Mouse (Mus musculus) inflammation-experienced regulatory T-cells, adult 6 months (primary cell): ENCODE results near the gene Rassf5. TPM values are rescaled to one million over a fixed set of nuclear protein-coding genes. Genes with fewer than 3 reads are reported as not detected.

Experiments
- ATAC-seq: one replicate; pipeline ENCODE4 v1.8.0; 2017
- polyA plus RNA-seq, 3 experiments: library from polyadenylated mRNA; unstranded; fragments of 100-300 nt; shearing (Covaris generic); gene quantifications; one replicate each; pipeline ENCODE4 v1.2.1; 2017

The Rassf5 gene
- polyA plus RNA-seq, 3 experiments from 2014 or later, result 267 to 383 (median 370) TPM

GRCm38 (mm10) chr1:131135960-131136629 is 109.0 kb downstream of the Rassf5 start:
- no peak for ATAC-seq

- no peak for ATAC-seq
Observed at GRCm38 (mm10) chr1:131134942-131135522, 110.0 kb downstream of the Rassf5 start.

- no peak for ATAC-seq
Observed at GRCm38 (mm10) chr1:131134231-131134630, 110.8 kb downstream of the Rassf5 start.

Other genes with a start within 250 kb of the Rassf5 start
- gene Il10, start 225.4 kb downstream of the Rassf5 start, polyA plus RNA-seq, result 10 to 100 TPM in 1 of 3 experiments, 1 to 10 TPM in 2; 7.5 to 13.6 (median 8.0) TPM
- gene Mapkapk2, start 147.4 kb downstream of the Rassf5 start, polyA plus RNA-seq, result 10 to 100 TPM in 1 of 3 experiments, 1 to 10 TPM in 2; 9.0 to 11.8 (median 9.8) TPM
- under 1 TPM in 1 of 3 experiments, not detected in 2; 0.26 TPM for gene Dyrk3, start 106.9 kb downstream of the Rassf5 start, polyA plus RNA-seq
- 10 to 100 TPM; 53.4 to 71.7 (median 60.8) TPM for gene Eif2d, start 92.1 kb downstream of the Rassf5 start, polyA plus RNA-seq
- 100 to 1,000 TPM in 2 of 3 experiments, 10 to 100 TPM in 1; 58.5 to 121 (median 105) TPM for gene Ikbke, start 34.3 kb upstream of the Rassf5 start, polyA plus RNA-seq